Mouse (Mus musculus): ENCODE measurements around the gene Galk1. TPM values are rescaled to one million over a fixed set of nuclear protein-coding genes. Genes with fewer than 3 reads are reported as not detected.
"Not testable (repeated sequence)": the region's sequence is repeated elsewhere in the genome, so short reads cannot be mapped to it uniquely, and the experiment has no call there.

Gene Galk1
- polyA plus RNA-seq, 1 experiment, result 83.2 TPM

DNA sequence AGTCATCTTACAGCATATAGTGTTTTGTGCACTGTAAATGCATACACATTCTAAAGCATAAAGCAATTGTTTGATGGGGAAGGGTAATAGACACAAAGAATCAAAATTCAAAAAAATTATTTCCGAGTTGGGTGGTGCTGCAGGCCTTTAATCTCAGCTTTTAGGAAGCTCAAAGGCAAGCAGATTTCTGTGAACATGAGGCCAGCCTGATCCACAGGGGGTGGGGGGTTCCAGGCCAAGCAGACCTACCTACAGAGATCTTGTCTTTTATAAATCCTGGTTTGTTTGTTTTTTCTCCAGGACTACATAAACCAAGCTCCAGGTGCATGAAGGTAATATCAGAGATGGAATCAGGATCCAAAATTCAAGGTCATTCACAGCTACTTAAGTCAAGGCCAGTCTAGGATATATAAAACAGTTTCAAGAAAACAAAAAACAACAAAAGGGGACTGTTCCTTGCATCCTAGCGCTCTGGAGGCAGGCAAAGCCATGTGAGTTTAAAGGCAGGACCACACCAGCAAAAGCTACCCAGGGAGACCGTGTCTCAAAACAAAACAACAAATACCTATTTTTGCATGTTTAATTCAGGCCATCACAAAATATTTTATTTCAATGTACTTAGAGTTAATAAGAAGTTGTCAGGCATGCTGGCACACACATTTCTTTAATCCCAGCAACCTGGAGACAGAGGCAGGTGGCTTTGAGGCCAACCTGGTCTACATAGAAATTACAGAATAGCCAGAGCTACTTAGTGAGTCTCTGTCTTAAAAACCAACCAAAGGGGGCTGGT is 12.7 kb upstream of the Galk1 start:
- H3K4me3 ChIP-seq (ENCODE audit: insufficient read depth, low read depth, low read length), result no peak overlapping the region
- WGBS, result 94% methylated on average over 3 of the region's 3 CpGs
- no peak overlapping the region for H3K27ac ChIP-seq (ENCODE audit: insufficient read depth, low read depth, low read length)
- H3K4me1 ChIP-seq (ENCODE audit: control insufficient read depth, insufficient read depth, low read length), result no peaks in the 10 kb centered on the region; the same call in 1 of the 2 replicates
- peaks cover 5% of the 10 kb centered on the region; the same call in 1 of the 2 replicates for H3K36me3 ChIP-seq (ENCODE audit: control insufficient read depth, insufficient read depth, low read length)
- no peaks in the 10 kb centered on the region for H3K27me3 ChIP-seq (replicated peaks; ENCODE audit: control insufficient read depth, insufficient read depth, low read length)
- TF ChIP-seq CTCF (conservative IDR thresholded peaks at IDR 0.05; ENCODE audit: insufficient read depth, insufficient read length, low read depth, low read length) (no peak), POLR2A (IDR thresholded peaks at IDR 0.05; ENCODE audit: low read depth, low read length) (no peak)
- DNase-seq, result no peak

DNA sequence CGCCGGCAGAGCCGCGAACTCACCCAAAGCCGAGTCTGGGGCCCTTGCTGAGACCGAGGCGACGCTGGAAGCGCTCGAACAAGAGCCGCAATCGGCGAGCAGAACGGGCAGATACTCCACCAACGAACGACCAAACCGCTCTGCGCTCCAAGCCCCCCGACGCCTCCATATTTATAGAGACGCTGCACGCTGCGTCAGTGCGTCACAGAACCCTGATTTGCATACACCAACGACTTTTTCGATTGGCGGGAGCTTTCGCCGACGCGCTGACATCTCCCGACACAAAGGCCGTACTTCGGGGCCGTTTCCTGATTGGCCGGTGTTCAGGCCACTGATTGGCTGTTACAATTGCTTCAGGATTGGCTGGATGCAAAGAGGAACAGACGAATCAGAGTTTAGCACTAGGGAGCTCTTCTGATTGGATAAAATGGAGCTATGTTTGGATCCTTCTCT is 11.9 kb upstream of the Galk1 start:
- DNase-seq, result peak; percentile 99
- TF ChIP-seq CTCF (conservative IDR thresholded peaks at IDR 0.05; ENCODE audit: insufficient read depth, insufficient read length, low read depth, low read length) (no peak), POLR2A (IDR thresholded peaks at IDR 0.05; ENCODE audit: low read depth, low read length) (peak; percentile 100)
- under 1% methylated on average over 37 of the region's 37 CpGs for WGBS
- Histone ChIP-seq H3K27me3 (replicated peaks; ENCODE audit: control insufficient read depth, insufficient read depth, low read length) (no peaks in the 10 kb centered on the region), H3K4me3 (ENCODE audit: insufficient read depth, low read depth, low read length) (peak overlapping the region; percentile 73), H3K36me3 (ENCODE audit: control insufficient read depth, insufficient read depth, low read length) (peaks cover 5% of the 10 kb centered on the region; the same call in 1 of the 2 replicates), H3K4me1 (ENCODE audit: control insufficient read depth, insufficient read depth, low read length) (no peaks in the 10 kb centered on the region; the same call in 1 of the 2 replicates), H3K27ac (ENCODE audit: insufficient read depth, low read depth, low read length) (peak overlapping the region; percentile 92)

DNA sequence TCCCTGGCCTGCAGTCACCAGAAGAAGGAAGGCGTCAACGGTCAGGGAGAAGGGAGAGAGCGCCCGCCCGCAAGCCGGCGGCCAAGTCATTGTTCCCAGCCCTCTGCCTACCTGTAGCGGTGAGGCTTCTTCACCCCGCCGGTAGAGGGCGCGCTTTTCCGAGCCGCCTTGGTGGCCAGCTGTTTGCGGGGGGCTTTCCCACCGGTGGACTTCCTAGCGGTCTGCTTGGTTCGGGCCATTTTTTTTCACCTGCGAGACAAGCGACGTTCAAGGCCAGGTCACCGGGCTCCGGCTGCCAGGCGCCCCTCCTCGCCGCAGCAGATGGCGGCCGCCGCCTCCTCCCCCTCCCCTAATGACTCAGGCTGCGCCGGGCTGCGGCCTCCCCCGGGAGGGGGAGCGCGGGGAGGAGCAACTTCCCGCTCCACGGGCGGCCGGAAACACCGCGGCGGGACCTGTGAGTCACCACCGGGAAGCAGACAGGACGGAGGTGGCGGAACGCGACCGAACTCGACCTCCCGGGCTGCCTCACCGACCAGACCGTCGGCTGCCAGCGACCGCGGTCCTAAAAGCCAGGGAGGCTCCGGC is 11.3 kb upstream of the Galk1 start:
- no peak for TF ChIP-seq POLR2A (IDR thresholded peaks at IDR 0.05; ENCODE audit: low read depth, low read length)
- TF ChIP-seq CTCF (conservative IDR thresholded peaks at IDR 0.05; ENCODE audit: insufficient read depth, insufficient read length, low read depth, low read length), result peak; percentile 57
- WGBS, result under 1% methylated on average over 57 of the region's 57 CpGs
- Histone ChIP-seq H3K4me1 (ENCODE audit: control insufficient read depth, insufficient read depth, low read length) (no peaks in the 10 kb centered on the region), H3K4me3 (ENCODE audit: insufficient read depth, low read depth, low read length) (peak overlapping the region; percentile 73), H3K36me3 (ENCODE audit: control insufficient read depth, insufficient read depth, low read length) (peaks cover 5% of the 10 kb centered on the region; the same call in 1 of the 2 replicates), H3K27me3 (replicated peaks; ENCODE audit: control insufficient read depth, insufficient read depth, low read length) (no peaks in the 10 kb centered on the region), H3K27ac (ENCODE audit: insufficient read depth, low read depth, low read length) (peak overlapping the region; percentile 92)
- DNase-seq, result peak; percentile 81

GRCm38 (mm10) chr11:116023074-116023770 is 10.7 kb upstream of the Galk1 start:
- WGBS, result under 1% methylated on average over 18 of the region's 18 CpGs
- H3K4me3 ChIP-seq (ENCODE audit: insufficient read depth, low read depth, low read length), result peak overlapping the region; percentile 73
- not testable (repeated sequence) for H3K36me3 ChIP-seq (ENCODE audit: control insufficient read depth, insufficient read depth, low read length); H3K4me1 ChIP-seq (ENCODE audit: control insufficient read depth, insufficient read depth, low read length); DNase-seq; H3K27ac ChIP-seq (ENCODE audit: insufficient read depth, low read depth, low read length); H3K27me3 ChIP-seq (replicated peaks; ENCODE audit: control insufficient read depth, insufficient read depth, low read length)

DNA sequence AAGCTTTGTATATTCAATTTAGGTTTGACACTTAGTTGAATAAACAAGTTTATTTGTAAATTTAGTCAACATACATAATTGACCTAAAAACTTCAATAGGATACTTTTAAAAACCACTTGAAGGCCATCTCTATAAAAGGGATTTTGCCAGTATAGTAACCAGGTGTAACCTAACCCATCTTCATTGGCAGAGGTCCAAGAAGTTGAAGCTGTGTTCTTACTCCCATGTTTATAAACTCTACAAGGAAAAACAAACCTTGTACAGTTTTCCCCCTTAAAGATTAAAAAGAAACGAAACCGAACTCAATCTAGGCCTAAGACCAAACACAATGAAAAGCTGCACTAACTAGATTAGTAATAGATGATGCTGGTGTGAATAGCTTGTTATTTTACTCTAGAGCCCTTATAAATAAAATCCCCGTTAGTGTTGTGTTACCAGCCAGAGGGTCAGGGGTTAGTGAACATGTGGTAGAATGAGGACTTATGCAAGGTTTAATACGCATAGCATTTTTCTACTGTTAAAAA is 9.8 kb upstream of the Galk1 start:
- TF ChIP-seq CTCF (conservative IDR thresholded peaks at IDR 0.05; ENCODE audit: insufficient read depth, insufficient read length, low read depth, low read length), result no peak
- TF ChIP-seq POLR2A (IDR thresholded peaks at IDR 0.05; ENCODE audit: low read depth, low read length), result no peak
- Histone ChIP-seq H3K36me3 (ENCODE audit: control insufficient read depth, insufficient read depth, low read length) (peaks cover 5% of the 10 kb centered on the region; the same call in 1 of the 2 replicates), H3K27ac (ENCODE audit: insufficient read depth, low read depth, low read length) (no peak overlapping the region), H3K4me1 (ENCODE audit: control insufficient read depth, insufficient read depth, low read length) (no peaks in the 10 kb centered on the region), H3K4me3 (ENCODE audit: insufficient read depth, low read depth, low read length) (no peak overlapping the region), H3K27me3 (replicated peaks; ENCODE audit: control insufficient read depth, insufficient read depth, low read length) (no peaks in the 10 kb centered on the region)
- 11% methylated on average over 4 of the region's 4 CpGs for WGBS
- DNase-seq, result no peak

GRCm38 (mm10) chr11:116021328-116022220 is 9.1 kb upstream of the Galk1 start:
- Histone ChIP-seq H3K27ac (ENCODE audit: insufficient read depth, low read depth, low read length) (no peak overlapping the region), H3K27me3 (replicated peaks; ENCODE audit: control insufficient read depth, insufficient read depth, low read length) (no peaks in the 10 kb centered on the region), H3K4me1 (ENCODE audit: control insufficient read depth, insufficient read depth, low read length) (no peaks in the 10 kb centered on the region), H3K36me3 (ENCODE audit: control insufficient read depth, insufficient read depth, low read length) (peaks cover 5% of the 10 kb centered on the region; the same call in 1 of the 2 replicates), H3K4me3 (ENCODE audit: insufficient read depth, low read depth, low read length) (no peak overlapping the region)
- no peak for DNase-seq
- WGBS, result 49% methylated on average over 6 of the region's 6 CpGs
- TF ChIP-seq CTCF (conservative IDR thresholded peaks at IDR 0.05; ENCODE audit: insufficient read depth, insufficient read length, low read depth, low read length) (no peak), POLR2A (IDR thresholded peaks at IDR 0.05; ENCODE audit: low read depth, low read length) (no peak)

Data from kidney, adult 2 months (tissue).